Mouse (Mus musculus): Measurements from ENCODE around the gene Dnaaf3.

The Dnaaf3 gene

GRCm38 (mm10) chr7:4521231-4522003, 10.8 kb downstream of the Dnaaf3 start:
- no peak for DNase-seq (ENCODE audit: low spot score)

- DNase-seq (ENCODE audit: low spot score): no peak
Observed at GRCm38 (mm10) chr7:4518487-4518886, 13.8 kb downstream of the Dnaaf3 start.

- no peak for DNase-seq (ENCODE audit: low spot score)
Observed at GRCm38 (mm10) chr7:4516332-4517050, 15.8 kb downstream of the Dnaaf3 start, which contains the start of gene Tnnt1. TSS of gene Tnnt1 (minus strand) at chr7:4516382.

- no peak for DNase-seq (ENCODE audit: low spot score)
Observed at GRCm38 (mm10) chr7:4515853-4516252, 16.4 kb downstream of the Dnaaf3 start.

- DNase-seq (ENCODE audit: low spot score): no peak
Observed at GRCm38 (mm10) chr7:4513829-4514712, 18.2 kb downstream of the Dnaaf3 start.

GRCm38 (mm10) chr7:4513236-4513635, 19.0 kb downstream of the Dnaaf3 start:
- peak; percentile 43 for DNase-seq (ENCODE audit: low spot score)

- no peak for DNase-seq (ENCODE audit: low spot score)
Observed at GRCm38 (mm10) chr7:4511489-4512224, 20.6 kb downstream of the Dnaaf3 start.

- peak; percentile 66 for DNase-seq (ENCODE audit: low spot score)
Observed at GRCm38 (mm10) chr7:4509863-4510608, 22.2 kb downstream of the Dnaaf3 start.

- no peak for DNase-seq (ENCODE audit: low spot score)
Observed at GRCm38 (mm10) chr7:4508739-4509116, 23.5 kb downstream of the Dnaaf3 start.

- no peak for DNase-seq (ENCODE audit: low spot score)
Observed at GRCm38 (mm10) chr7:4508062-4508738, 24.1 kb downstream of the Dnaaf3 start.

GRCm38 (mm10) chr7:4507220-4507619, 25.0 kb downstream of the Dnaaf3 start:
- no peak for DNase-seq (ENCODE audit: low spot score)

- DNase-seq (ENCODE audit: low spot score): no peak
Observed at GRCm38 (mm10) chr7:4504646-4505435, 27.4 kb downstream of the Dnaaf3 start.

- no peak for DNase-seq (ENCODE audit: low spot score)
Observed at GRCm38 (mm10) chr7:4503858-4504257, 28.4 kb downstream of the Dnaaf3 start.

GRCm38 (mm10) chr7:4503100-4503499, 29.2 kb downstream of the Dnaaf3 start:
- no peak for DNase-seq (ENCODE audit: low spot score)

GRCm38 (mm10) chr7:4502421-4503090, 29.7 kb downstream of the Dnaaf3 start:
- no peak for DNase-seq (ENCODE audit: low spot score)

GRCm38 (mm10) chr7:4501558-4502397, 30.5 kb downstream of the Dnaaf3 start, which contains the start of gene Ppp1r12c:
TSS of gene Ppp1r12c (minus strand) at chr7:4501680.
- DNase-seq (ENCODE audit: low spot score): peak; percentile 93

- DNase-seq (ENCODE audit: low spot score): peak; percentile 41
Observed at GRCm38 (mm10) chr7:4500892-4501471, 31.3 kb downstream of the Dnaaf3 start.

- no peak for DNase-seq (ENCODE audit: low spot score)
Observed at GRCm38 (mm10) chr7:4499034-4499433, 33.2 kb downstream of the Dnaaf3 start.
